Mouse (Mus musculus) heart, postnatal 0 days (tissue): ENCODE measurements around the gene Cybrd1.

ENCODE experiments used
- CTCF ChIP-seq: IDR thresholded peaks from 2 replicates; pipeline ENCODE4 v1.5.1; 2016; ENCODE audit warnings: antibody characterized with exemption, control low read depth, low read depth
- EP300 ChIP-seq: IDR thresholded peaks from 2 replicates; pipeline ENCODE4 v1.6.1; 2016; ENCODE audit warnings: antibody characterized with exemption, low read depth

DNA sequence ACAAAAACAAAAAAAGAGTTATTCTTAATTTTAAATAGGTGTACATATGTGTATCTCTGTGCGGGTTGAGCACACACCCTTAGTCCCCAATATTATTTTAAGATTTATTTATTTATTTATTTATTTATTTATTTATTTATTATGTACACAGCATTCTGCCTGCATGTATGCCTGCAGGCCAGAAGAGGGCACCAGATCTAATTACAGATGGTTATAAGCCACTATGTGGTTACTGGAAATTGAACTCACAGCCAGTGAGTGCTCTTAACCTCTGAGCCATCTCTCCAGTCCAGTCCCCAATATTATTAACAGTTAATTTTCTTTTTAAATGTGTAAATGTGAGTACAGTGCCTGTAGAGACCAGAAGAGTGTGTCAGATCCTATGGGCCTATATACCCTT lies 60.0 kb downstream of the Cybrd1 start:
- no peak for TF ChIP-seq CTCF
- TF ChIP-seq EP300, result no peak
